Mouse (Mus musculus): ENCODE results near the gene Mbnl2. TPM values are rescaled to one million over a fixed set of nuclear protein-coding genes. Genes with fewer than 3 reads are reported as not detected.

Gene Mbnl2
- polyA plus RNA-seq, 1 experiment from 2014 or later: 23.1 TPM

Other genes with a start within 250 kb of the Mbnl2 start
- 0.05 TPM in 1 of 2 replicates, not detected in the other for gene Oxgr1, start 233.2 kb upstream of the Mbnl2 start, polyA plus RNA-seq (2015; fragmentation: Nextera tagmentation; extraction: Ambion mirVana)
- 19.9 and 21.5 TPM in 2 replicates for gene Rap2a, start 202.8 kb downstream of the Mbnl2 start, polyA plus RNA-seq (2015; fragmentation: Nextera tagmentation; extraction: Ambion mirVana)